Mouse (Mus musculus) cerebellum, adult 2 months (tissue): ENCODE measurements around the gene Stat4. TPM values are rescaled to one million over a fixed set of nuclear protein-coding genes. Genes with fewer than 3 reads are reported as not detected.
A peak's percentile ranks its signal among the peaks of the same experiment; 100 is the strongest.

ENCODE experiments used
- DNase-seq, 2 experiments: peaks; one replicate each; pipeline ENCODE4 v3.0.0; 2021
- H3K27ac ChIP-seq: fragments of 200-500 bp; 2 replicates; pipeline ENCODE4 v1.5.1; 2012; ENCODE audit warnings: low read length, control low read depth, inconsistent platforms; ENCODE audit not compliant: insufficient read depth
- H3K27me3 ChIP-seq: fragments of 200-500 bp; 2 replicates; pipeline ENCODE4 v1.6.1; 2012; ENCODE audit warnings: inconsistent platforms, mild to moderate bottlenecking, low read length, moderate library complexity; ENCODE audit not compliant: control insufficient read depth, insufficient read depth
- H3K4me1 ChIP-seq: fragments of 200-500 bp; 2 replicates; pipeline ENCODE4 v1.6.1; 2011; ENCODE audit warnings: low read length; ENCODE audit not compliant: control insufficient read depth, insufficient read depth
- H3K4me3 ChIP-seq: fragments of 200-500 bp; replicated peaks from 2 replicates; pipeline ENCODE3; 2011; ENCODE audit warnings: mild to moderate bottlenecking, low read depth, low read length, control low read depth; ENCODE audit not compliant: insufficient read depth
- CTCF ChIP-seq: fragments of 200-500 bp; IDR thresholded peaks from 2 replicates; pipeline ENCODE4 v1.5.1; 2011; ENCODE audit warnings: low read depth, mild to moderate bottlenecking, control low read depth, low read length, moderate library complexity, borderline replicate concordance; ENCODE audit not compliant: insufficient read depth
- POLR2A ChIP-seq: fragments of 200-500 bp; IDR thresholded peaks from 2 replicates; pipeline ENCODE4 v1.6.1; 2011; ENCODE audit warnings: low read length, control low read depth, borderline replicate concordance; ENCODE audit not compliant: insufficient read depth
- WGBS: fragments of 180-500 bp; shearing (Covaris S2); methylation state at CpG from one replicate; pipeline ENCODE4 v1.1.7; 2018; 5-methylcytosine and 5-hydroxymethylcytosine counted together
- polyA plus RNA-seq: library from polyadenylated mRNA; depleted of rRNA; stranded (reverse); fragments of >200 nt; gene quantifications from 2 replicates; pipeline ENCODE4 v1.2.3, GENCODE M21; 2012; rRNA removed

Gene Stat4
- 0.03 and 0.05 TPM in 2 replicates for polyA plus RNA-seq

GRCm38 (mm10) chr1:51986848-51987247 is at the start of gene Stat4:
Stat4 (plus strand) TSS chr1:51987148.
- no peak for DNase-seq
- TF ChIP-seq POLR2A (no peak), CTCF (no peak)
- Histone ChIP-seq H3K27me3 (no peaks in the 10 kb centered on the region), H3K27ac (no peak within 1 kb of the TSS), H3K4me1 (no peaks in the 10 kb centered on the region), H3K4me3 (no peak within 1 kb of the TSS)
- WGBS = 88% methylated on average over 5 of the region's 5 CpGs

GRCm38 (mm10) chr1:51938357-51938756 is 48.6 kb upstream of the Stat4 start:
- H3K27me3 ChIP-seq = no peaks in the 10 kb centered on the region
- no peak for DNase-seq
- WGBS = 91% methylated on average over 7 of the region's 7 CpGs
- no peak overlapping the region for H3K27ac ChIP-seq
- no peaks in the 10 kb centered on the region for H3K4me1 ChIP-seq
- H3K4me3 ChIP-seq = no peak overlapping the region
- TF ChIP-seq CTCF (no peak), POLR2A (no peak)

GRCm38 (mm10) chr1:51944755-51945154 is 42.2 kb upstream of the Stat4 start:
- H3K4me3 ChIP-seq = no peak overlapping the region
- no peaks in the 10 kb centered on the region for H3K27me3 ChIP-seq
- no peak overlapping the region for H3K27ac ChIP-seq
- peak; percentile 19 to 24 for DNase-seq
- TF ChIP-seq POLR2A (no peak), CTCF (peak; percentile 62; the same call in 1 of the 2 replicates)
- WGBS = 42% methylated on average over 5 of the region's 5 CpGs
- no peaks in the 10 kb centered on the region for H3K4me1 ChIP-seq

DNA sequence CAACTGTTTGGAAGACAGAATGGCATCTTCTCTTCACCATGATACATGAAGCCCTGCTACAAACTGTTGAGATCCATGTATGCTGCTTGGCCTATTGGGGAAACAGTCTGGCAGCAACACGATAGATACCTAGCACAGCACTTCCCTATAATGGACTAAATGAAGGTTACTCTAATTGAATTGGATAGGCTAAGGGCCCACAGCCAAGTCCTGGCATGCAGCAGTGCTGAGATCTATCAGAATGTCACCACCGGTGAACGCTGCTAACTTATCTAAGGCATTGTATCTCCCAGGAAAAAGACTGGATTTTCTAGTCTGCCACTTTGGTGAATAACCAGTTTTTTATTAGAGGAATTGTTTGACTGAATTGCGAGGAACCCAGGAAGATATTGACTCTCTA is 39.8 kb upstream of the Stat4 start:
- Histone ChIP-seq H3K4me3 (no peak overlapping the region), H3K27me3 (no peaks in the 10 kb centered on the region), H3K4me1 (no peaks in the 10 kb centered on the region), H3K27ac (no peak overlapping the region)
- no peak for DNase-seq
- 28% methylated on average over 4 of the region's 4 CpGs for WGBS
- no peak for TF ChIP-seq CTCF
- TF ChIP-seq POLR2A = no peak

GRCm38 (mm10) chr1:51964647-51965046 is 22.3 kb upstream of the Stat4 start:
- no peak overlapping the region for H3K27ac ChIP-seq
- 95% methylated on average over 2 of the region's 2 CpGs for WGBS
- no peaks in the 10 kb centered on the region; the same call in 1 of the 2 replicates for H3K4me1 ChIP-seq

GRCm38 (mm10) chr1:51968994-51969393 is 18.0 kb upstream of the Stat4 start:
- H3K27me3 ChIP-seq = no peaks in the 10 kb centered on the region
- 7% methylated on average over 1 of the region's 1 CpGs for WGBS
- H3K27ac ChIP-seq = no peak overlapping the region
- TF ChIP-seq CTCF = no peak
- TF ChIP-seq POLR2A = no peak
- H3K4me3 ChIP-seq = no peak overlapping the region
- H3K4me1 ChIP-seq = no peaks in the 10 kb centered on the region; the same call in 1 of the 2 replicates
- peak; percentile 30 to 55 for DNase-seq

More at GRCm38 (mm10) chr1:51964647-51965046, 22.3 kb upstream of the Stat4 start:
- no peak for TF ChIP-seq POLR2A
- TF ChIP-seq CTCF = no peak
- DNase-seq = no peak
- no peak overlapping the region for H3K4me3 ChIP-seq
- no peaks in the 10 kb centered on the region for H3K27me3 ChIP-seq

- no peaks in the 10 kb centered on the region for H3K27me3 ChIP-seq
- 79% methylated on average over 6 of the region's 6 CpGs for WGBS
- H3K4me1 ChIP-seq = no peaks in the 10 kb centered on the region; the same call in 1 of the 2 replicates
- DNase-seq = no peak
- H3K27ac ChIP-seq = no peak overlapping the region
- TF ChIP-seq CTCF (no peak), POLR2A (no peak)
- H3K4me3 ChIP-seq = no peak overlapping the region
Observed at GRCm38 (mm10) chr1:51970182-51970581, 16.8 kb upstream of the Stat4 start.

DNA sequence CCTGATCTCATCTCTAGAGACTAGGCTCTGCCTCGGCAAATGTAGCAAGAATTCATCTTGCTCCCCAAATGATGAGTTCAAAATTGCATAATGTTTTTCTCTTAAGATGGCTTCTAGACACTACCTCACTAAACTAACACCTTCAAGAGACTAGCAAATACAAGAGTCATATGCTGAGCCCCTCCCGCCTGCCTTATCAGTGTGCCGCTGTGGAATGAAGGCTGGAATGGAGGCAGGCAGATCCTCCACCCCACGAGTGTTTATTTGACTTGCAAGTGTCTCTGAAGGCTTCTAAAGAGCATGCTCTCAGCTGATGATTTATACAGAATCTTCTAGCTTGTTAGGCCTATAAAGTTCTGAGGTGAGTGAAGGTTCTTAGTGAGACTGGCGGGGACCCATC is 11.4 kb upstream of the Stat4 start:
- no peak overlapping the region for H3K4me3 ChIP-seq
- H3K27ac ChIP-seq = no peak overlapping the region
- DNase-seq = no peak
- H3K27me3 ChIP-seq = no peaks in the 10 kb centered on the region
- H3K4me1 ChIP-seq = no peaks in the 10 kb centered on the region; the same call in 1 of the 2 replicates
- 91% methylated on average over 5 of the region's 5 CpGs for WGBS
- TF ChIP-seq CTCF = no peak
- no peak for TF ChIP-seq POLR2A
